ENCODE assay signal across 22 mouse cellular contexts in genomic region chr5:120779922-120780321, GRCm38 (mm10). TPM values are rescaled to one million over a fixed set of nuclear protein-coding genes. Genes with fewer than 3 reads are reported as not detected.
DNase-seq lines count a peak whose midpoint lies in the region; ATAC-seq and TF ChIP-seq lines count a peak whose summit lies in the region.
"Had no signal": no experiment of that assay in that cellular context is flagged by ENCODE, and none has a peak within 500 bp of the region (broad histone marks: within the 10 kb centered on the region; RNA-seq: fewer than 3 reads in every experiment).

No protein-coding gene starts in this region.

- no peak for DNase-seq in heart, postnatal 36 days
- peak; percentile 18 to 39 for DNase-seq in lung, adult 18-20 months
- no peak for DNase-seq in lung, postnatal 4 days
- DNase-seq in adipocyte (ENCODE audit: low spot score), result peak; percentile 35
- DNase-seq in lung, postnatal 25 days (ENCODE audit: low spot score), result peak; percentile 29
- no peak for DNase-seq in stomach, postnatal 0 days (ENCODE audit: low spot score)
- no peak for DNase-seq in retina, embryonic 14.5 days (ENCODE audit: low spot score)
- DNase-seq: cerebellum, postnatal 10 days; gastrocnemius, postnatal 25 days; kidney, adult 9 months; kidney, postnatal 4 days; liver, embryonic 13.5 days; spleen, adult 18-20 months had no signal

- no peak overlapping the region for H3K4me3 ChIP-seq in heart, embryonic 14.5 days (ENCODE audit: control insufficient read depth in 1 of 2, insufficient read depth in 1 of 2, low read depth in 1 of 2, low read length in 2 of 2)
- H3K4me3 ChIP-seq in stomach, postnatal 0 days (ENCODE audit: low read depth, low read length), result no peak overlapping the region
- H3K4me3 ChIP-seq: forebrain, embryonic 13.5 days; hindbrain, embryonic 10.5 days; liver, embryonic 13.5 days; midbrain, embryonic 15.5 days had no signal

- no peak for TF ChIP-seq CTCF in stomach, postnatal 0 days (IDR thresholded peaks at IDR 0.05; ENCODE audit: low read depth)

- H3K9ac ChIP-seq in heart, embryonic 14.5 days (ENCODE audit: low read length), result no peak overlapping the region
- H3K9ac ChIP-seq in stomach, postnatal 0 days (ENCODE audit: low read length), result no peak overlapping the region
- H3K9ac ChIP-seq: forebrain, embryonic 13.5 days; liver, embryonic 13.5 days; midbrain, embryonic 15.5 days had no signal

- no peaks in the 10 kb centered on the region for H3K9me3 ChIP-seq in heart, embryonic 14.5 days (ENCODE audit: control insufficient read depth, low read length)
- H3K9me3 ChIP-seq in stomach, postnatal 0 days (ENCODE audit: control insufficient read depth, low read length), result no peaks in the 10 kb centered on the region
- H3K9me3 ChIP-seq: forebrain, embryonic 13.5 days; hindbrain, embryonic 10.5 days; liver, embryonic 13.5 days; midbrain, embryonic 15.5 days had no signal

- TF ChIP-seq EP300 in stomach, postnatal 0 days (optimal IDR thresholded peaks at IDR 0.05), result no peak

- intact Hi-C loops in heart, postnatal 36 days (cut with DNase I), result no loop called here

- H3K4me1 ChIP-seq in heart, embryonic 14.5 days (ENCODE audit: control insufficient read depth in 2 of 2, insufficient read depth in 2 of 2, low read length in 2 of 2), result peaks cover 27 to 29% of the 10 kb centered on the region in 2 experiments
- no peaks in the 10 kb centered on the region for H3K4me1 ChIP-seq in stomach, postnatal 0 days (replicated peaks; ENCODE audit: control insufficient read depth, insufficient read depth)
- H3K4me1 ChIP-seq: forebrain, embryonic 13.5 days; midbrain, embryonic 15.5 days had no signal

- H3K4me2 ChIP-seq in heart, embryonic 14.5 days (ENCODE audit: low read length), result peak overlapping the region; percentile 6; the same call in 1 of the 2 replicates
- no peak overlapping the region for H3K4me2 ChIP-seq in stomach, postnatal 0 days (replicated peaks; ENCODE audit: low read depth)
- H3K4me2 ChIP-seq: forebrain, embryonic 13.5 days; liver, embryonic 13.5 days; midbrain, embryonic 15.5 days had no signal

- no peaks in the 10 kb centered on the region for H3K27me3 ChIP-seq in heart, embryonic 14.5 days (ENCODE audit: control insufficient read depth, insufficient read depth, low read length)
- no peaks in the 10 kb centered on the region for H3K27me3 ChIP-seq in stomach, postnatal 0 days (ENCODE audit: control insufficient read depth, insufficient read depth, low read length)
- H3K27me3 ChIP-seq: forebrain, embryonic 13.5 days; liver, embryonic 13.5 days; midbrain, embryonic 15.5 days had no signal

- no peaks in the 10 kb centered on the region for H3K36me3 ChIP-seq in heart, embryonic 14.5 days (ENCODE audit: control insufficient read depth, insufficient read depth, low read length)
- no peaks in the 10 kb centered on the region for H3K36me3 ChIP-seq in stomach, postnatal 0 days (ENCODE audit: control insufficient read depth, insufficient read depth, low read length)
- H3K36me3 ChIP-seq: hindbrain, embryonic 10.5 days; liver, embryonic 13.5 days; midbrain, embryonic 15.5 days had no signal

- 3% methylated on average over 3 of the region's 3 CpGs for WGBS in heart, embryonic 14.5 days
- 32% methylated on average over 3 of the region's 3 CpGs for WGBS in stomach, postnatal 0 days

- peak overlapping the region; percentile 56 to 63 for H3K27ac ChIP-seq in heart, embryonic 14.5 days (replicated peaks in 1 of 2; ENCODE audit: control insufficient read depth in 1 of 2, insufficient read depth in 1 of 2, low read depth in 2 of 2, low read length in 2 of 2)
- no peak overlapping the region for H3K27ac ChIP-seq in stomach, postnatal 0 days (replicated peaks)
- H3K27ac ChIP-seq: forebrain, embryonic 13.5 days; hindbrain, embryonic 10.5 days; liver, embryonic 13.5 days; midbrain, embryonic 15.5 days had no signal

- ATAC-seq in heart, embryonic 14.5 days (ENCODE audit: insufficient number of reproducible peaks, insufficient read depth, low FRiP score, low read depth), result no peak
- no peak for ATAC-seq in stomach, postnatal 0 days (ENCODE audit: low FRiP score, low TSS enrichment)
- ATAC-seq: forebrain, embryonic 13.5 days; midbrain, embryonic 15.5 days had no signal

RNA-seq across cellular contexts. Expression of gene Oas3, which starts 2.5 kb away (rescaled TPM):
- 0.27 and 0.77 TPM in 2 replicates for polyA plus RNA-seq in heart, embryonic 14.5 days (2014; fragmentation: Nextera tagmentation; extraction: Ambion mirVana)
- total RNA-seq in heart, postnatal 36 days (2021), result under 1 TPM in 1 of 2 experiments, not detected in 1; 0.51 TPM
- polyA plus RNA-seq in stomach, postnatal 0 days (2015; fragmentation: Nextera tagmentation; extraction: Ambion mirVana), result 0.40 and 0.41 TPM in 2 replicates
- total RNA-seq: gastrocnemius, postnatal 25 days; layer of hippocampus, postnatal 14 days had no signal
- polyA plus RNA-seq: stomach, embryonic 14.5 days had no signal

RNA-seq across cellular contexts. Expression of gene Oas1e, which starts 15.4 kb away (rescaled TPM):
- not detected in 2 replicates for polyA plus RNA-seq in heart, embryonic 14.5 days (2014; fragmentation: Nextera tagmentation; extraction: Ambion mirVana)
- not detected for total RNA-seq in heart, postnatal 36 days (2021)
- polyA plus RNA-seq in stomach, postnatal 0 days (2015; fragmentation: Nextera tagmentation; extraction: Ambion mirVana), result not detected in 2 replicates
- total RNA-seq: adrenal gland, adult 18-20 months; gastrocnemius, postnatal 25 days; layer of hippocampus, postnatal 14 days; megakaryocyte, adult 5-6 weeks had no signal
- polyA plus RNA-seq: forebrain, embryonic 13.5 days; hindbrain, embryonic 10.5 days; limb, embryonic 11.5 days; liver, embryonic 13.5 days; stomach, embryonic 14.5 days had no signal

RNA-seq across cellular contexts. Expression of gene Oas2, which starts 30.3 kb away (rescaled TPM):
- polyA plus RNA-seq in heart, embryonic 14.5 days (2014; fragmentation: Nextera tagmentation; extraction: Ambion mirVana), result 0.43 and 0.58 TPM in 2 replicates
- total RNA-seq in heart, postnatal 36 days (2021), result 1 to 10 TPM in 1 of 2 experiments, under 1 TPM in 1; 0.80 to 2.4 TPM
- polyA plus RNA-seq in stomach, postnatal 0 days (2015; fragmentation: Nextera tagmentation; extraction: Ambion mirVana), result 0.59 and 0.74 TPM in 2 replicates

RNA-seq across cellular contexts. Expression of gene Oas1c, which starts 32.4 kb away (rescaled TPM):
- 0.31 and 0.55 TPM in 2 replicates for polyA plus RNA-seq in heart, embryonic 14.5 days (2014; fragmentation: Nextera tagmentation; extraction: Ambion mirVana)
- under 1 TPM; 0.62 to 0.89 TPM for total RNA-seq in heart, postnatal 36 days (2021)
- 1.1 and 1.2 TPM in 2 replicates for polyA plus RNA-seq in stomach, postnatal 0 days (2015; fragmentation: Nextera tagmentation; extraction: Ambion mirVana)
- total RNA-seq: gastrocnemius, postnatal 25 days had no signal

Comparison
In these comparisons a context has a peak if more than half of its experiments do, and no peak if none do; other contexts are left out.
1. DNase-seq: peak in lung, adult 18-20 months (2 of 2), adipocyte (single experiment) and lung, postnatal 25 days (single experiment); none in heart, postnatal 36 days (0 of 2), lung, postnatal 4 days (0 of 2), stomach, postnatal 0 days (single experiment) and retina, embryonic 14.5 days (single experiment).